In the genomic region with DNA sequence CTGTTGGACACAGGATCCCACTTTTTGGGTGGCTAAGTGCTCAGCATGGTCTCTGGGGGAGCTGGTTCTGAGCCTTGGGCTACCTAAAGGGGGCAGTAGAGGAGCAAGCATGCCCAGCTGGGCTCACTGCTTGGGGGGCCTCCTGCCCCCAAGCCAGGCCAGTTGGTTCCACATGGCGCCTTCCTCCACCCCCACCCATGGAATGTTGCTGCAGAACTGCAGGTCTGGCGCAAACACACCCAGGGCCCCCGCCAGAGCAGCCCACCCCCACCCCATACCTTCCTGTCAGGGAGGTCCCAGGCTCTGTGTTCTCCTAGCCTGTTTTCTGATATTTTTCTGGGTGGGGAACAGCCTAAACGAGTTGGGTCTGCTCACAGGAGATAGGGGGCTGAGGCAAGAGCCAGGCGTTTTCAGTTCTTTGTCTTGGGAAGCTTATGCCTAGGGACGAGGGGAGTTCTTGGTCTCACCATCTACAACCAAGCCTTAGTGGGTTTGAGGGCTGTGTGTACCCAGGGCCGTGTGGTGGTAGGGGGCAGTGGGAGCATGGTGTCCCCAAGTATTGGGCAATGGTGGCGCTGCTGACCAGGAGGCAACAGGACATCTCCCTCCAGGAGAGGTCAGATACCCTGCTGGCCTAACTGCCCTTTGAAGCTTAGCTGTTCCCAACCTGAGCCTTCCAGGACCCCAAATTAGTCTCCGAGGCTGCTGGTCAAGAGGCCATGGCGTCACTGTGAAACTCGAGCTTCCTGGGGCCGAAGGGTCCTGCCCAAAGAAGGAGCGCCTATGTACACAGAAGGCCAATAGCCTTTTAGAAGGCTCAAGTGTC, we compare ENCODE assay signal across 10 mouse cellular contexts. TPM values are rescaled to one million over a fixed set of nuclear protein-coding genes. Genes with fewer than 3 reads are reported as not detected.
DNase-seq lines count a peak whose midpoint lies in the region; ATAC-seq and TF ChIP-seq lines count a peak whose summit lies in the region.
"Had no signal": no experiment of that assay in that cellular context is flagged by ENCODE, and none has a peak within 500 bp of the region (broad histone marks: within the 10 kb centered on the region; RNA-seq: fewer than 3 reads in every experiment).

No protein-coding gene starts in this region.

- peaks cover 48% of the 10 kb centered on the region for H3K4me1 ChIP-seq in heart, embryonic 15.5 days (replicated peaks)
- no peaks in the 10 kb centered on the region for H3K4me1 ChIP-seq in midbrain, postnatal 0 days (ENCODE audit: insufficient read depth, low read length)

- 32% methylated on average over 13 of the region's 13 CpGs for WGBS in heart, embryonic 15.5 days
- 68% methylated on average over 13 of the region's 13 CpGs for WGBS in midbrain, postnatal 0 days

- TF ChIP-seq CTCF in midbrain, postnatal 0 days (IDR thresholded peaks at IDR 0.05), result no peak

- no peaks in the 10 kb centered on the region for H3K9me3 ChIP-seq in heart, embryonic 15.5 days (replicated peaks)
- no peaks in the 10 kb centered on the region for H3K9me3 ChIP-seq in midbrain, postnatal 0 days (ENCODE audit: low read length)
- H3K9me3 ChIP-seq: hindbrain, embryonic 15.5 days had no signal

- H3K9ac ChIP-seq in heart, embryonic 15.5 days, result no peak overlapping the region; the same call in 1 of the 2 replicates
- H3K9ac ChIP-seq in midbrain, postnatal 0 days (replicated peaks; ENCODE audit: low read length, poor library complexity, severe bottlenecking), result no peak overlapping the region
- H3K9ac ChIP-seq: hindbrain, embryonic 15.5 days had no signal

- peak overlapping the region; percentile 82 for H3K27ac ChIP-seq in heart, embryonic 15.5 days
- no peak overlapping the region for H3K27ac ChIP-seq in midbrain, postnatal 0 days (ENCODE audit: low read depth, low read length)
- H3K27ac ChIP-seq: hindbrain, embryonic 15.5 days had no signal

- H3K36me3 ChIP-seq in heart, embryonic 15.5 days, result no peaks in the 10 kb centered on the region
- no peaks in the 10 kb centered on the region for H3K36me3 ChIP-seq in midbrain, postnatal 0 days (ENCODE audit: insufficient read depth, low read length)
- H3K36me3 ChIP-seq: hindbrain, embryonic 15.5 days had no signal

- no peak for DNase-seq in heart, postnatal 14 days
- DNase-seq in thymus, postnatal 4 days, result peak; percentile 40
- no peak for DNase-seq in thymus, adult 18-20 months
- peak; percentile 68 for DNase-seq in liver
- no peak for DNase-seq in left cerebral cortex, adult 8-10 months (ENCODE audit: low spot score in 2 of 2)
- no peak for DNase-seq in right cerebral cortex, postnatal 10 days (ENCODE audit: low spot score in 2 of 2)
- no peak for DNase-seq in midbrain, postnatal 0 days (ENCODE audit: low spot score)
- DNase-seq: left cerebral cortex, postnatal 4 days had no signal

- H3K4me3 ChIP-seq in heart, embryonic 15.5 days, result no peak overlapping the region
- H3K4me3 ChIP-seq in midbrain, postnatal 0 days (ENCODE audit: low read depth, low read length), result no peak overlapping the region
- H3K4me3 ChIP-seq: hindbrain, embryonic 15.5 days had no signal

- H3K27me3 ChIP-seq in heart, embryonic 15.5 days, result no peaks in the 10 kb centered on the region
- H3K27me3 ChIP-seq in midbrain, postnatal 0 days (ENCODE audit: insufficient read depth, low read length), result no peaks in the 10 kb centered on the region
- H3K27me3 ChIP-seq: hindbrain, embryonic 15.5 days had no signal

- no peak overlapping the region for H3K4me2 ChIP-seq in heart, embryonic 15.5 days
- H3K4me2 ChIP-seq in midbrain, postnatal 0 days (ENCODE audit: low read depth, low read length, poor library complexity, severe bottlenecking), result no peak overlapping the region
- H3K4me2 ChIP-seq: hindbrain, embryonic 15.5 days had no signal

- intact Hi-C loops in heart, postnatal 14 days (cut with DNase I), result no loop called here

- peak; percentile 56 for ATAC-seq in heart, embryonic 15.5 days (replicated peaks; ENCODE audit: insufficient number of reproducible peaks, insufficient read depth, low FRiP score, low read depth)
- ATAC-seq in midbrain, postnatal 0 days (ENCODE audit: low FRiP score), result no peak

RNA-seq across cellular contexts. Expression of gene Mrpl23, which starts 20.3 kb away (rescaled TPM):
- 17.0 and 18.7 TPM in 2 replicates for polyA plus RNA-seq in heart, embryonic 15.5 days (2015; fragmentation: Nextera tagmentation; extraction: Ambion mirVana)
- 1 to 10 TPM; 2.7 to 7.4 TPM for total RNA-seq in heart, postnatal 14 days (2021)
- total RNA-seq in left cerebral cortex, adult 8-10 months (2022), result 1 to 10 TPM; 3.4 to 8.4 (median 7.0) TPM
- 56.3 and 60.8 TPM in 2 replicates for total RNA-seq in midbrain, postnatal 0 days (2014; rRNA removed)
- polyA plus RNA-seq in midbrain, postnatal 0 days (2015; fragmentation: Nextera tagmentation; extraction: Ambion mirVana), result 24.6 and 30.1 TPM in 2 replicates

RNA-seq across cellular contexts. Expression of gene Tnnt3, which starts 54.2 kb away (rescaled TPM):
- polyA plus RNA-seq in heart, embryonic 15.5 days (2015; fragmentation: Nextera tagmentation; extraction: Ambion mirVana), result 4.6 and 4.8 TPM in 2 replicates
- 1 to 10 TPM; 1.2 to 1.4 TPM for total RNA-seq in heart, postnatal 14 days (2021)
- 10 to 100 TPM in 1 of 4 experiments, 1 to 10 TPM in 2, under 1 TPM in 1; 0.88 to 14.3 (median 6.5) TPM for total RNA-seq in left cerebral cortex, adult 8-10 months (2022)
- total RNA-seq in midbrain, postnatal 0 days (2014; rRNA removed), result 1.3 and 1.5 TPM in 2 replicates
- 2.0 and 3.1 TPM in 2 replicates for polyA plus RNA-seq in midbrain, postnatal 0 days (2015; fragmentation: Nextera tagmentation; extraction: Ambion mirVana)

Comparison
In these comparisons a context has a peak if more than half of its experiments do, and no peak if none do; other contexts are left out.
1. DNase-seq: peak in thymus, postnatal 4 days (single experiment) and liver (single experiment); none in heart, postnatal 14 days (0 of 2), thymus, adult 18-20 months (0 of 2), left cerebral cortex, adult 8-10 months (0 of 2), right cerebral cortex, postnatal 10 days (0 of 2) and midbrain, postnatal 0 days (single experiment).